Mouse (Mus musculus) hindbrain, embryonic 14.5 days (tissue): Measurements from ENCODE around the gene Nckap1. TPM values are rescaled to one million over a fixed set of nuclear protein-coding genes. Genes with fewer than 3 reads are reported as not detected.

Experiments
- ATAC-seq: fragments of 200-750 bp; cut with Nextera tagmentation; 2 replicates; pipeline ENCODE4 v1.8.0; 2017; ENCODE audit warnings: moderate number of reproducible peaks, mild to moderate bottlenecking, moderate TSS enrichment, moderate library complexity; ENCODE audit not compliant: low FRiP score
- DNase-seq: peaks from one replicate; pipeline ENCODE4 v3.0.0-alpha.2; 2015; ENCODE audit warnings: low spot score
- H3K27ac ChIP-seq: fragments of 300-500 bp; sonication (generic); 2 replicates; pipeline ENCODE4 v1.5.1; 2014; ENCODE audit warnings: mild to moderate bottlenecking, moderate library complexity
- H3K27me3 ChIP-seq: fragments of 300-500 bp; sonication (generic); 2 replicates; pipeline ENCODE4 v1.6.1; 2014; ENCODE audit warnings: mild to moderate bottlenecking, low read length, mixed read lengths; ENCODE audit not compliant: control insufficient read depth, insufficient read depth
- H3K36me3 ChIP-seq: fragments of 300-500 bp; sonication (generic); replicated peaks from 2 replicates; pipeline ENCODE4 v1.6.1; 2014; ENCODE audit not compliant: control insufficient read depth, insufficient read depth
- H3K4me1 ChIP-seq: fragments of 300-500 bp; sonication (generic); replicated peaks from 2 replicates; pipeline ENCODE4 v1.6.1; 2014; ENCODE audit warnings: antibody characterized with exemption, low read length, mixed read lengths; ENCODE audit not compliant: control insufficient read depth, insufficient read depth
- H3K4me2 ChIP-seq: fragments of 300-500 bp; sonication (generic); replicated peaks from 2 replicates; pipeline ENCODE4 v1.6.1; 2014; ENCODE audit warnings: mild to moderate bottlenecking, moderate library complexity
- H3K4me3 ChIP-seq: fragments of 300-500 bp; sonication (generic); replicated peaks from 2 replicates; pipeline ENCODE4 v1.5.1; 2014; ENCODE audit warnings: mild to moderate bottlenecking, low read length
- H3K9ac ChIP-seq: fragments of 300-500 bp; sonication (generic); 2 replicates; pipeline ENCODE4 v1.6.1; 2014
- H3K9me3 ChIP-seq: fragments of 300-500 bp; sonication (generic); 2 replicates; pipeline ENCODE4 v1.6.1; 2016; ENCODE audit warnings: low read length; ENCODE audit not compliant: control insufficient read depth
- WGBS: fragments of 180-500 bp; shearing (Covaris S2); extraction: QIAGEN DNeasy Blood & Tissue Kit; methylation state at CpG from one replicate; pipeline ENCODE4 v1.1.7; 2014; 5-methylcytosine and 5-hydroxymethylcytosine counted together
- polyA plus RNA-seq: library from polyadenylated mRNA; unstranded; fragments of >200 nt; fragmentation: Nextera tagmentation; extraction: Ambion mirVana; gene quantifications from 2 replicates; pipeline ENCODE4 v1.2.1, GENCODE M21; 2014

Nckap1 gene
- polyA plus RNA-seq, 1 experiment from 2014 or later: 105 TPM

GRCm38 (mm10) chr2:80567411-80567810 lies 13.8 kb downstream of the Nckap1 start:
- Histone ChIP-seq H3K4me3 (no peak overlapping the region), H3K36me3 (no peaks in the 10 kb centered on the region; the same call in none of the 2 replicates), H3K9me3 (no peaks in the 10 kb centered on the region), H3K9ac (no peak overlapping the region), H3K4me1 (no peaks in the 10 kb centered on the region), H3K27ac (no peak overlapping the region), H3K4me2 (no peak overlapping the region), H3K27me3 (no peaks in the 10 kb centered on the region)
- ATAC-seq (no peak), DNase-seq (no peak)
- WGBS: 92% methylated on average over 4 of the region's 4 CpGs

GRCm38 (mm10) chr2:80562253-80562652 lies 18.9 kb downstream of the Nckap1 start:
- DNase-seq (no peak), ATAC-seq (no peak)
- Histone ChIP-seq H3K9ac (no peak overlapping the region), H3K36me3 (no peaks in the 10 kb centered on the region; the same call in none of the 2 replicates), H3K27ac (no peak overlapping the region), H3K4me1 (no peaks in the 10 kb centered on the region), H3K4me2 (no peak overlapping the region), H3K4me3 (no peak overlapping the region), H3K9me3 (no peaks in the 10 kb centered on the region), H3K27me3 (no peaks in the 10 kb centered on the region)

GRCm38 (mm10) chr2:80561478-80561877 lies 19.7 kb downstream of the Nckap1 start:
- Histone ChIP-seq H3K36me3 (no peaks in the 10 kb centered on the region; the same call in none of the 2 replicates), H3K27me3 (no peaks in the 10 kb centered on the region), H3K27ac (no peak overlapping the region), H3K4me1 (no peaks in the 10 kb centered on the region), H3K4me3 (no peak overlapping the region), H3K9me3 (no peaks in the 10 kb centered on the region), H3K9ac (no peak overlapping the region), H3K4me2 (no peak overlapping the region)
- 88% methylated on average over 3 of the region's 3 CpGs for WGBS
- DNase-seq: no peak
- no peak for ATAC-seq

GRCm38 (mm10) chr2:80560773-80561172 lies 20.4 kb downstream of the Nckap1 start:
- Histone ChIP-seq H3K9me3 (no peaks in the 10 kb centered on the region), H3K9ac (no peak overlapping the region), H3K4me1 (no peaks in the 10 kb centered on the region), H3K27me3 (no peaks in the 10 kb centered on the region), H3K27ac (no peak overlapping the region), H3K36me3 (no peaks in the 10 kb centered on the region; the same call in none of the 2 replicates), H3K4me3 (no peak overlapping the region), H3K4me2 (no peak overlapping the region)
- no peak for DNase-seq
- WGBS: 94% methylated on average over 5 of the region's 5 CpGs
- ATAC-seq: no peak

GRCm38 (mm10) chr2:80559655-80560054 lies 21.5 kb downstream of the Nckap1 start:
- Histone ChIP-seq H3K9ac (no peak overlapping the region), H3K4me3 (no peak overlapping the region), H3K9me3 (no peaks in the 10 kb centered on the region), H3K4me1 (no peaks in the 10 kb centered on the region), H3K27me3 (no peaks in the 10 kb centered on the region), H3K4me2 (no peak overlapping the region), H3K27ac (no peak overlapping the region), H3K36me3 (no peaks in the 10 kb centered on the region; the same call in none of the 2 replicates)
- no peak for DNase-seq
- WGBS: 91% methylated on average over 5 of the region's 5 CpGs
- ATAC-seq: no peak

- DNase-seq (no peak), ATAC-seq (no peak)
- Histone ChIP-seq H3K27ac (no peak overlapping the region), H3K9me3 (no peaks in the 10 kb centered on the region), H3K4me3 (no peak overlapping the region), H3K27me3 (no peaks in the 10 kb centered on the region), H3K4me1 (no peaks in the 10 kb centered on the region), H3K9ac (no peak overlapping the region), H3K36me3 (peaks cover 39% of the 10 kb centered on the region), H3K4me2 (no peak overlapping the region)
- 90% methylated on average over 4 of the region's 4 CpGs for WGBS
Measured at GRCm38 (mm10) chr2:80554442-80554841, 26.7 kb downstream of the Nckap1 start.

GRCm38 (mm10) chr2:80549704-80550103 lies 31.5 kb downstream of the Nckap1 start:
- H3K4me1 ChIP-seq: no peaks in the 10 kb centered on the region
- H3K27ac ChIP-seq: no peak overlapping the region
- H3K36me3 ChIP-seq: peaks cover 79% of the 10 kb centered on the region
- DNase-seq: no peak
- no peak overlapping the region for H3K4me3 ChIP-seq
- no peaks in the 10 kb centered on the region for H3K27me3 ChIP-seq
- H3K4me2 ChIP-seq: no peak overlapping the region
- WGBS: 89% methylated on average over 4 of the region's 4 CpGs
- H3K9me3 ChIP-seq: no peaks in the 10 kb centered on the region
- no peak for ATAC-seq
- no peak overlapping the region for H3K9ac ChIP-seq

GRCm38 (mm10) chr2:80547901-80548300 lies 33.3 kb downstream of the Nckap1 start:
- Histone ChIP-seq H3K4me2 (no peak overlapping the region), H3K27me3 (no peaks in the 10 kb centered on the region), H3K36me3 (peaks cover 90% of the 10 kb centered on the region), H3K9ac (no peak overlapping the region), H3K4me3 (no peak overlapping the region), H3K27ac (no peak overlapping the region), H3K9me3 (no peaks in the 10 kb centered on the region), H3K4me1 (no peaks in the 10 kb centered on the region)
- DNase-seq: no peak
- no peak for ATAC-seq
- WGBS: 97% methylated on average over 1 of the region's 1 CpGs

GRCm38 (mm10) chr2:80542801-80543200 lies 38.4 kb downstream of the Nckap1 start:
- DNase-seq (no peak), ATAC-seq (no peak)
- Histone ChIP-seq H3K4me3 (no peak overlapping the region), H3K36me3 (peaks cover 78% of the 10 kb centered on the region), H3K4me2 (no peak overlapping the region), H3K27me3 (no peaks in the 10 kb centered on the region), H3K9me3 (no peaks in the 10 kb centered on the region), H3K4me1 (no peaks in the 10 kb centered on the region), H3K27ac (no peak overlapping the region), H3K9ac (no peak overlapping the region)
- WGBS: 93% methylated on average over 5 of the region's 5 CpGs

- no peaks in the 10 kb centered on the region for H3K27me3 ChIP-seq
- no peak overlapping the region for H3K27ac ChIP-seq
- no peak for ATAC-seq
- no peaks in the 10 kb centered on the region for H3K4me1 ChIP-seq
- no peak overlapping the region for H3K9ac ChIP-seq
- 67% methylated on average over 3 of the region's 3 CpGs for WGBS
- DNase-seq: peak; percentile 56
- H3K4me2 ChIP-seq: no peak overlapping the region
- no peaks in the 10 kb centered on the region for H3K9me3 ChIP-seq
- peaks cover 70% of the 10 kb centered on the region for H3K36me3 ChIP-seq
- H3K4me3 ChIP-seq: no peak overlapping the region
Measured at GRCm38 (mm10) chr2:80537156-80537555, 44.0 kb downstream of the Nckap1 start.
